Mouse (Mus musculus) limb, embryonic 12.5 days (tissue): ENCODE results near the gene Akp3. TPM values are rescaled to one million over a fixed set of nuclear protein-coding genes. Genes with fewer than 3 reads are reported as not detected.

Experiments used
- ATAC-seq: fragments of 200-750 bp; cut with Nextera tagmentation; 2 replicates; pipeline ENCODE4 v1.8.0; 2017; ENCODE audit warnings: low read depth, moderate TSS enrichment; ENCODE audit not compliant: insufficient number of reproducible peaks, insufficient read depth, low FRiP score, low TSS enrichment
- H3K27ac ChIP-seq: fragments of 300-500 bp; sonication (generic); 2 replicates; pipeline ENCODE4 v1.5.1; 2016; ENCODE audit warnings: mild to moderate bottlenecking, moderate library complexity
- H3K27me3 ChIP-seq: fragments of 300-500 bp; sonication (generic); 2 replicates; pipeline ENCODE4 v1.6.1; 2016; ENCODE audit warnings: mild to moderate bottlenecking, moderate library complexity
- H3K36me3 ChIP-seq: fragments of 300-500 bp; sonication (generic); 2 replicates; pipeline ENCODE4 v1.6.1; 2016; ENCODE audit warnings: mild to moderate bottlenecking, moderate library complexity
- H3K4me1 ChIP-seq: fragments of 300-500 bp; sonication (generic); replicated peaks from 2 replicates; pipeline ENCODE4 v1.6.1; 2016
- H3K4me2 ChIP-seq: fragments of 300-500 bp; sonication (generic); 2 replicates; pipeline ENCODE4 v1.6.1; 2016; ENCODE audit warnings: mild to moderate bottlenecking, moderate library complexity
- H3K4me3 ChIP-seq: fragments of 300-500 bp; sonication (generic); replicated peaks from 2 replicates; pipeline ENCODE4 v1.5.1; 2016; ENCODE audit warnings: mild to moderate bottlenecking
- H3K9ac ChIP-seq: fragments of 300-500 bp; sonication (generic); replicated peaks from 2 replicates; pipeline ENCODE4 v1.6.1; 2016; ENCODE audit warnings: mild to moderate bottlenecking, moderate library complexity
- H3K9me3 ChIP-seq: fragments of 300-500 bp; sonication (generic); 2 replicates; pipeline ENCODE4 v1.6.1; 2016; ENCODE audit warnings: mild to moderate bottlenecking, moderate library complexity
- WGBS: fragments of 180-500 bp; shearing (Covaris S2); methylation state at CpG from one replicate; pipeline ENCODE4 v1.1.7; 2016; 5-methylcytosine and 5-hydroxymethylcytosine counted together
- polyA plus RNA-seq: library from polyadenylated mRNA; unstranded; fragments of >200 nt; fragmentation: Nextera tagmentation; extraction: Ambion mirVana; gene quantifications from 2 replicates; pipeline ENCODE4 v1.2.1, GENCODE M21; 2016

Akp3 gene
- not detected in 2 replicates for polyA plus RNA-seq

GRCm38 (mm10) chr1:87124673-87125072 is at the start of gene Akp3:
Gene Akp3 (plus strand): TSS chr1:87124973.
- H3K27me3 ChIP-seq, result peaks cover 50% of the 10 kb centered on the region
- H3K9me3 ChIP-seq, result no peaks in the 10 kb centered on the region
- ATAC-seq, result no peak
- no peak within 1 kb of the TSS for H3K9ac ChIP-seq
- H3K4me3 ChIP-seq, result no peak within 1 kb of the TSS
- no peaks in the 10 kb centered on the region for H3K36me3 ChIP-seq
- no peak within 1 kb of the TSS for H3K27ac ChIP-seq
- H3K4me1 ChIP-seq, result 0 out of 2 replicates have a peak, but pooled peaks cover 4% of the 10 kb centered on the region
- WGBS, result 77% methylated on average over 6 of the region's 6 CpGs
- no peak within 1 kb of the TSS for H3K4me2 ChIP-seq

DNA sequence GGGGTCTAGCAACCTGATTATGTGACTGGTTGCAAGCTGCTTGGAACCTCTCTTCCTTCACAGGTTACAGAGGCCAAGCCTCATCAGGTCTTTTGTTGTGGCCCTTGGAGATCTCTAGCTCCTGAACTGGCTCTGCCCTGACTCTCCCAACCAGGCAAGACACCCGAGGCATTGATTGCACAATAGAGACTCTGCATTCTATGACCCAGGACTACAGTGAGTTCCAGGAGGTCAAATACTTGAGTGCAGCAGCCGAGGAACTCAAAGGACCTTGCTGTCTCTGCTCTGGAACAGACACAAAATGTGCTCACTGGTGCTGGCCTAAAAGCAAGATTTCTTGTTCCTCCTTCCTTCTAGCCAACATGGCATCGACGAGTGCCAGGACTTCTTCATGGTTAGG is 38.6 kb upstream of the Akp3 start:
- Histone ChIP-seq H3K4me2 (no peak overlapping the region), H3K9ac (no peak overlapping the region), H3K27me3 (no peaks in the 10 kb centered on the region), H3K4me3 (no peak overlapping the region), H3K36me3 (no peaks in the 10 kb centered on the region), H3K4me1 (no peaks in the 10 kb centered on the region), H3K27ac (no peak overlapping the region), H3K9me3 (no peaks in the 10 kb centered on the region)
- WGBS, result 62% methylated on average over 4 of the region's 4 CpGs
- ATAC-seq, result no peak

DNA sequence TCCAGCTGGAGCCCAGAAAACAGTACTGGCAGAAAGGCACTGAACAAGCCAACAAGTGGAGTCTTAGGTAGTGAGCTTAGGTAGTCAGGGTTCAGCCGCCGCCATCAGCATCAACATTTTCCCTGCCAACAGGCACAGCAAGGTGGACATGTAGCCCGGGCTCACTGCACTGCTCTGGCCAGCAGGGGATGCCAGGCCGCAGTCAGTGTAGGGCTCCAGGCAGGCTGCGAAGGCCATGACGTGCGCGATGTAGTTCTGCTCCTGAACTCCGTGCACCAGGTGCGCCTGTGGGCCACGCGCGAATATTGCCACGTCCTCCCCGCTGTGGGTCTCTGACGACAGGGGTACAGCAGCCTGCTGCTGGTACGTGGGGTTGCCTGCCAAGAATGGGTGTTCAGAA is 37.8 kb upstream of the Akp3 start:
- H3K9me3 ChIP-seq, result no peaks in the 10 kb centered on the region
- WGBS, result 70% methylated on average over 17 of the region's 17 CpGs

DNA sequence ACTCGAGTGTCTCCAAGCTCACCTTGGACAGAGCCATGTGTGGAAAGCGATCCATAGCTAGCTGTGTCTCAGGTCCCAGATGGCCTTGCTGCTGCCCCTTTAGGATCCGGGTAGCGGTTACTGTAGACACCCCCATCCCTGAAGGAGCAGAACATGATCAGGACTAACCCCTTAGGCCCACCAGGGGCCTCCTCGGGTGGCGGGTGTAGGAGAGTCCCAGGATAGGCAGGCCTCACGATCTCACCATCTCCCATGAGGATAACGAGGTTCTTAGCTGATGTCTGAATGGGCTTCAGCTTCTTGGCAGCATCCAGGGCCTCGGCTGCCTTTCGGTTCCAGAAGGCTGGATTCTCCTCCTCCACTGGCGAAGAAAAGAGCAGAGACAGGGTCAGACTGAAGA is 35.5 kb upstream of the Akp3 start:
- Histone ChIP-seq H3K36me3 (no peaks in the 10 kb centered on the region), H3K4me3 (no peak overlapping the region), H3K27ac (no peak overlapping the region), H3K4me2 (no peak overlapping the region), H3K9ac (no peak overlapping the region), H3K4me1 (no peaks in the 10 kb centered on the region), H3K9me3 (no peaks in the 10 kb centered on the region), H3K27me3 (no peaks in the 10 kb centered on the region)
- ATAC-seq, result no peak
- WGBS, result 92% methylated on average over 11 of the region's 11 CpGs

More for the DNA sequence above, 37.8 kb upstream of the Akp3 start:
- H3K4me2 ChIP-seq, result no peak overlapping the region
- H3K27me3 ChIP-seq, result no peaks in the 10 kb centered on the region
- H3K4me3 ChIP-seq, result no peak overlapping the region
- no peak overlapping the region for H3K9ac ChIP-seq
- H3K36me3 ChIP-seq, result no peaks in the 10 kb centered on the region
- no peaks in the 10 kb centered on the region for H3K4me1 ChIP-seq
- ATAC-seq, result no peak
- H3K27ac ChIP-seq, result no peak overlapping the region

DNA sequence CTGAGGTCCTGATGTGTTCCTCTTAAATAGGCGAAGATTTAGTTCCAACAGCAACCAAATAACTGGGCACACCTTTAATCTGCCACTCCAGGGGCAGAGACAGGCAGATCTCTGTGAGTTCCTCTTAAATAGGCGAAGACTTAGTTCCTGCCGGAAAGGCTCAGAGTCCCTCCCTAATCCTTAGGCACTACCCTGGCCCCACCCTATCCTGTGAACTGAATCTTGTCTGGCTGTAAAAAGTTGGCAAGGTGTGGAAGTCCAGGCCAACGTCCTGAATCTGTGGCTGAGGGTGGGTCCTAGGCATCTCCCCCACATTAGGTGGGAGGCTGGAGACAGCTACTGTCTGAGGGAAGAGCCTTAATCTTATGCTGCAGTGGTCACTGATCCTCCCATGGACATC is 34.9 kb upstream of the Akp3 start, which contains the start of gene Alppl2:
Alppl2 (minus strand) TSS at position 101 of the 400 bp plus-strand sequence.
- Histone ChIP-seq H3K4me1 (no peaks in the 10 kb centered on the region), H3K9ac (no peak within 1 kb of the TSS), H3K9me3 (no peaks in the 10 kb centered on the region), H3K27me3 (no peaks in the 10 kb centered on the region), H3K4me3 (no peak within 1 kb of the TSS), H3K27ac (no peak within 1 kb of the TSS), H3K4me2 (no peak within 1 kb of the TSS), H3K36me3 (no peaks in the 10 kb centered on the region)
- 84% methylated on average over 4 of the region's 4 CpGs for WGBS
- ATAC-seq, result no peak

- no peak for ATAC-seq
- H3K27ac ChIP-seq, result no peak overlapping the region
- H3K27me3 ChIP-seq, result peaks cover 29% of the 10 kb centered on the region
- no peak overlapping the region for H3K9ac ChIP-seq
- no peak overlapping the region for H3K4me3 ChIP-seq
- H3K9me3 ChIP-seq, result no peaks in the 10 kb centered on the region
- no peak overlapping the region for H3K4me2 ChIP-seq
- H3K36me3 ChIP-seq, result no peaks in the 10 kb centered on the region
- no peaks in the 10 kb centered on the region for H3K4me1 ChIP-seq
- WGBS, result 82% methylated on average over 8 of the region's 8 CpGs
These were observed 29.1 kb upstream of the Akp3 start for GRCm38 (mm10) chr1:87095642-87096041.

- peaks cover 29% of the 10 kb centered on the region for H3K27me3 ChIP-seq
- no peaks in the 10 kb centered on the region for H3K9me3 ChIP-seq
- peak; percentile 69; the same call in 1 of the 2 replicates for ATAC-seq
- 13% methylated on average over 30 of the region's 30 CpGs for WGBS
- peak overlapping the region; percentile 40 for H3K4me2 ChIP-seq
- H3K4me1 ChIP-seq, result no peaks in the 10 kb centered on the region
- no peak overlapping the region for H3K9ac ChIP-seq
- no peak overlapping the region for H3K27ac ChIP-seq
- no peaks in the 10 kb centered on the region for H3K36me3 ChIP-seq
- peak overlapping the region; percentile 9; the same call in 1 of the 2 replicates for H3K4me3 ChIP-seq
These were observed 26.3 kb upstream of the Akp3 start for GRCm38 (mm10) chr1:87098358-87098975.

GRCm38 (mm10) chr1:87101411-87101810 is 23.4 kb upstream of the Akp3 start, which contains the start of gene Alpi:
Gene Alpi (minus strand): TSS chr1:87101606.
- 88% methylated on average over 1 of the region's 1 CpGs for WGBS
- no peak within 1 kb of the TSS for H3K4me2 ChIP-seq

GRCm38 (mm10) chr1:87102114-87102513 is 22.7 kb upstream of the Akp3 start:
- Histone ChIP-seq H3K36me3 (no peaks in the 10 kb centered on the region), H3K27ac (no peak overlapping the region), H3K4me1 (no peaks in the 10 kb centered on the region), H3K4me3 (no peak overlapping the region), H3K27me3 (peaks cover 26% of the 10 kb centered on the region), H3K9ac (no peak overlapping the region), H3K9me3 (no peaks in the 10 kb centered on the region), H3K4me2 (no peak overlapping the region)
- WGBS, result 80% methylated on average over 3 of the region's 3 CpGs
- ATAC-seq, result no peak

More at GRCm38 (mm10) chr1:87101411-87101810, 23.4 kb upstream of the Akp3 start, which contains the start of gene Alpi:
- Histone ChIP-seq H3K36me3 (no peaks in the 10 kb centered on the region), H3K4me1 (no peaks in the 10 kb centered on the region), H3K9me3 (no peaks in the 10 kb centered on the region), H3K4me3 (no peak within 1 kb of the TSS), H3K9ac (no peak within 1 kb of the TSS), H3K27ac (no peak within 1 kb of the TSS), H3K27me3 (peaks cover 29% of the 10 kb centered on the region)
- no peak for ATAC-seq

- 84% methylated on average over 1 of the region's 1 CpGs for WGBS
- Histone ChIP-seq H3K27ac (no peak overlapping the region), H3K4me2 (no peak overlapping the region), H3K9me3 (no peaks in the 10 kb centered on the region), H3K4me1 (no peaks in the 10 kb centered on the region), H3K27me3 (peaks cover 12% of the 10 kb centered on the region; the same call in 1 of the 2 replicates), H3K9ac (no peak overlapping the region), H3K36me3 (no peaks in the 10 kb centered on the region), H3K4me3 (no peak overlapping the region)
- ATAC-seq, result no peak
These were observed 20.8 kb upstream of the Akp3 start for GRCm38 (mm10) chr1:87103936-87104335.

DNA sequence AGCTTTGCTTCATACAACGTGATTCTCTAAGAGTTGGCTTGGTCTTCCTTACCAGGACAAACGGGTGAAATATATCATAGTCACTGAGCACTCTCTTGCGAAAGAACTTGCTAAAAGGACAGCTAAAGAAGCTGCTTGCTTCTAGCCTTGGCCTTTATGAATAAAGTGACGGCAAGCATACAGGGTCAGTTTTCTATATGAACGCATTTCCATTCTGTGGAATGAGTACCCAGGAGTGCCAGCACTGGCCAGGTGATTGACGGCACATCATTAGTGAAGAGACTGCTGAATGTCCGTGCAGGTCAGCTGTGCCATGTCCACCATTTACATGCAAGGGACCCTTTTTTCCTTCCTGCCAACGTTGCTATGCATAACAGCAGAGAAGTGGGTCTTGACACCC is 18.2 kb upstream of the Akp3 start:
- H3K9ac ChIP-seq, result no peak overlapping the region
- H3K4me2 ChIP-seq, result no peak overlapping the region
- H3K4me3 ChIP-seq, result no peak overlapping the region
- no peaks in the 10 kb centered on the region for H3K36me3 ChIP-seq
- no peak overlapping the region for H3K27ac ChIP-seq
- no peaks in the 10 kb centered on the region for H3K27me3 ChIP-seq
- 78% methylated on average over 8 of the region's 8 CpGs for WGBS
- H3K9me3 ChIP-seq, result no peaks in the 10 kb centered on the region
- no peaks in the 10 kb centered on the region for H3K4me1 ChIP-seq
- ATAC-seq, result no peak

- WGBS, result 84% methylated on average over 4 of the region's 4 CpGs
- no peaks in the 10 kb centered on the region for H3K4me1 ChIP-seq
- ATAC-seq, result no peak
These were observed 16.2 kb upstream of the Akp3 start for GRCm38 (mm10) chr1:87108564-87108963.

More at GRCm38 (mm10) chr1:87108564-87108963, 16.2 kb upstream of the Akp3 start:
- H3K27me3 ChIP-seq, result no peaks in the 10 kb centered on the region
- no peaks in the 10 kb centered on the region for H3K9me3 ChIP-seq
- no peak overlapping the region for H3K4me3 ChIP-seq
- H3K4me2 ChIP-seq, result no peak overlapping the region
- no peak overlapping the region for H3K9ac ChIP-seq
- H3K27ac ChIP-seq, result no peak overlapping the region
- no peaks in the 10 kb centered on the region for H3K36me3 ChIP-seq
